Mouse (Mus musculus): Measurements from ENCODE around the gene Llgl1. TPM values are rescaled to one million over a fixed set of nuclear protein-coding genes. Genes with fewer than 3 reads are reported as not detected.

Llgl1 gene
- 17.1 TPM for polyA plus RNA-seq (2017; shearing (Covaris generic))

GRCm38 (mm10) chr11:60699524-60700075 lies at the start of gene Llgl1:
Gene Llgl1, plus strand, starts transcription at chr11:60699723.

GRCm38 (mm10) chr11:60726601-60727391 lies 27.3 kb downstream of the Llgl1 start, which contains the start of gene Flii:
Gene Flii, minus strand, starts transcription at chr11:60727263.

GRCm38 (mm10) chr11:60728260-60728761 lies 28.8 kb downstream of the Llgl1 start, which contains the start of gene Mief2:
Gene Mief2, plus strand, starts transcription at chr11:60728398.

Other genes with a start within 250 kb of the Llgl1 start
- gene Drg2, start 245.1 kb upstream of the Llgl1 start, polyA plus RNA-seq (2017; shearing (Covaris generic)): 72.4 TPM
- 0.05 TPM for gene Myo15, start 230.4 kb upstream of the Llgl1 start, polyA plus RNA-seq (2017; shearing (Covaris generic))
- gene Alkbh5, start 163.3 kb upstream of the Llgl1 start, polyA plus RNA-seq (2017; shearing (Covaris generic)): 3.8 TPM
- gene Flii, start 27.5 kb downstream of the Llgl1 start, polyA plus RNA-seq (2017; shearing (Covaris generic)): 178 TPM
- 21.5 TPM for gene Mief2, start 28.7 kb downstream of the Llgl1 start, polyA plus RNA-seq (2017; shearing (Covaris generic))
- gene Top3a, start 77.6 kb downstream of the Llgl1 start, polyA plus RNA-seq (2017; shearing (Covaris generic)): 22.4 TPM
- gene Smcr8, start 77.8 kb downstream of the Llgl1 start, polyA plus RNA-seq (2017; shearing (Covaris generic)): 13.4 TPM
- gene Shmt1, start 112.0 kb downstream of the Llgl1 start, polyA plus RNA-seq (2017; shearing (Covaris generic)): 27.0 TPM
- gene Dhrs7b, start 130.9 kb downstream of the Llgl1 start, polyA plus RNA-seq (2017; shearing (Covaris generic)): 38.9 TPM
- gene Tmem11, start 179.5 kb downstream of the Llgl1 start, polyA plus RNA-seq (2017; shearing (Covaris generic)): 50.9 TPM
- 6.9 TPM for gene Natd1, start 215.0 kb downstream of the Llgl1 start, polyA plus RNA-seq (2017; shearing (Covaris generic))
- 32.0 TPM for gene Map2k3, start 232.3 kb downstream of the Llgl1 start, polyA plus RNA-seq (2017; shearing (Covaris generic))

Measured in CD4-positive, CD25-positive, alpha-beta regulatory T cell, adult 9 weeks (primary cell).